Mouse (Mus musculus): ENCODE results near the gene Cnot11. TPM values are rescaled to one million over a fixed set of nuclear protein-coding genes. Genes with fewer than 3 reads are reported as not detected.

Cnot11 gene
- polyA plus RNA-seq, 1 experiment = 18.8 TPM

- Histone ChIP-seq H3K27ac (ENCODE audit: insufficient read depth, low read depth, low read length) (0 out of 2 replicates have a peak overlapping the region, but pooled peaks have one; percentile 9), H3K36me3 (ENCODE audit: control insufficient read depth, insufficient read depth, low read length) (no peaks in the 10 kb centered on the region), H3K4me1 (ENCODE audit: control insufficient read depth, insufficient read depth, insufficient read length, low read length) (no peaks in the 10 kb centered on the region), H3K27me3 (ENCODE audit: control insufficient read depth, insufficient read depth, low read length) (no peaks in the 10 kb centered on the region), H3K4me3 (ENCODE audit: low read depth, low read length) (no peak overlapping the region)
- no peak for TF ChIP-seq CTCF (IDR thresholded peaks at IDR 0.05; ENCODE audit: extremely low read depth, insufficient read length, insufficient replicate concordance, low read depth, low read length)
- TF ChIP-seq POLR2A (IDR thresholded peaks at IDR 0.05; ENCODE audit: low read depth, low read length) = no peak
- 78% methylated on average over 17 of the region's 17 CpGs for WGBS
Measured at GRCm38 (mm10) chr1:39502817-39503633, 31.8 kb upstream of the Cnot11 start.

GRCm38 (mm10) chr1:39504261-39504660 lies 30.5 kb upstream of the Cnot11 start:
- Histone ChIP-seq H3K4me1 (ENCODE audit: control insufficient read depth, insufficient read depth, insufficient read length, low read length) (no peaks in the 10 kb centered on the region), H3K27ac (ENCODE audit: insufficient read depth, low read depth, low read length) (no peak overlapping the region), H3K4me3 (ENCODE audit: low read depth, low read length) (no peak overlapping the region), H3K27me3 (ENCODE audit: control insufficient read depth, insufficient read depth, low read length) (no peaks in the 10 kb centered on the region), H3K36me3 (ENCODE audit: control insufficient read depth, insufficient read depth, low read length) (no peaks in the 10 kb centered on the region)
- WGBS = 3% methylated on average over 1 of the region's 1 CpGs
- TF ChIP-seq CTCF (IDR thresholded peaks at IDR 0.05; ENCODE audit: extremely low read depth, insufficient read length, insufficient replicate concordance, low read depth, low read length) (peak; percentile 46; the same call in 1 of the 2 replicates), POLR2A (IDR thresholded peaks at IDR 0.05; ENCODE audit: low read depth, low read length) (no peak)

- no peaks in the 10 kb centered on the region for H3K36me3 ChIP-seq (ENCODE audit: control insufficient read depth, insufficient read depth, low read length)
- H3K27me3 ChIP-seq (ENCODE audit: control insufficient read depth, insufficient read depth, low read length) = no peaks in the 10 kb centered on the region
- TF ChIP-seq CTCF (IDR thresholded peaks at IDR 0.05; ENCODE audit: extremely low read depth, insufficient read length, insufficient replicate concordance, low read depth, low read length) (no peak), POLR2A (IDR thresholded peaks at IDR 0.05; ENCODE audit: low read depth, low read length) (no peak)
- no peaks in the 10 kb centered on the region for H3K4me1 ChIP-seq (ENCODE audit: control insufficient read depth, insufficient read depth, insufficient read length, low read length)
- WGBS = 60% methylated on average over 9 of the region's 9 CpGs
- H3K4me3 ChIP-seq (ENCODE audit: low read depth, low read length) = no peak overlapping the region
- no peak overlapping the region for H3K27ac ChIP-seq (ENCODE audit: insufficient read depth, low read depth, low read length)
Measured at GRCm38 (mm10) chr1:39505600-39505999, 29.2 kb upstream of the Cnot11 start.

GRCm38 (mm10) chr1:39511775-39512174 lies 23.0 kb upstream of the Cnot11 start:
- no peak overlapping the region for H3K4me3 ChIP-seq (ENCODE audit: low read depth, low read length)
- WGBS = 72% methylated on average over 8 of the region's 8 CpGs
- no peaks in the 10 kb centered on the region for H3K27me3 ChIP-seq (ENCODE audit: control insufficient read depth, insufficient read depth, low read length)
- H3K27ac ChIP-seq (ENCODE audit: insufficient read depth, low read depth, low read length) = no peak overlapping the region
- no peaks in the 10 kb centered on the region for H3K36me3 ChIP-seq (ENCODE audit: control insufficient read depth, insufficient read depth, low read length)
- TF ChIP-seq CTCF (IDR thresholded peaks at IDR 0.05; ENCODE audit: extremely low read depth, insufficient read length, insufficient replicate concordance, low read depth, low read length) (no peak), POLR2A (IDR thresholded peaks at IDR 0.05; ENCODE audit: low read depth, low read length) (no peak)
- H3K4me1 ChIP-seq (ENCODE audit: control insufficient read depth, insufficient read depth, insufficient read length, low read length) = no peaks in the 10 kb centered on the region

- H3K27ac ChIP-seq (ENCODE audit: insufficient read depth, low read depth, low read length) = no peak overlapping the region
- 57% methylated on average over 1 of the region's 1 CpGs for WGBS
- no peaks in the 10 kb centered on the region for H3K36me3 ChIP-seq (ENCODE audit: control insufficient read depth, insufficient read depth, low read length)
- no peak overlapping the region for H3K4me3 ChIP-seq (ENCODE audit: low read depth, low read length)
- H3K27me3 ChIP-seq (ENCODE audit: control insufficient read depth, insufficient read depth, low read length) = no peaks in the 10 kb centered on the region
- no peak for TF ChIP-seq POLR2A (IDR thresholded peaks at IDR 0.05; ENCODE audit: low read depth, low read length)
- H3K4me1 ChIP-seq (ENCODE audit: control insufficient read depth, insufficient read depth, insufficient read length, low read length) = no peaks in the 10 kb centered on the region
Measured at GRCm38 (mm10) chr1:39512183-39512582, 22.6 kb upstream of the Cnot11 start.

- 40% methylated on average over 10 of the region's 10 CpGs for WGBS
- no peak overlapping the region for H3K4me3 ChIP-seq (ENCODE audit: low read depth, low read length)
- no peaks in the 10 kb centered on the region for H3K27me3 ChIP-seq (ENCODE audit: control insufficient read depth, insufficient read depth, low read length)
- H3K36me3 ChIP-seq (ENCODE audit: control insufficient read depth, insufficient read depth, low read length) = no peaks in the 10 kb centered on the region
- no peak overlapping the region for H3K27ac ChIP-seq (ENCODE audit: insufficient read depth, low read depth, low read length)
- TF ChIP-seq POLR2A (IDR thresholded peaks at IDR 0.05; ENCODE audit: low read depth, low read length) = no peak
- no peak for TF ChIP-seq CTCF (IDR thresholded peaks at IDR 0.05; ENCODE audit: extremely low read depth, insufficient read length, insufficient replicate concordance, low read depth, low read length)
- H3K4me1 ChIP-seq (ENCODE audit: control insufficient read depth, insufficient read depth, insufficient read length, low read length) = no peaks in the 10 kb centered on the region
Measured at GRCm38 (mm10) chr1:39515303-39515991, 19.3 kb upstream of the Cnot11 start.

GRCm38 (mm10) chr1:39521326-39521725 lies 13.5 kb upstream of the Cnot11 start:
- Histone ChIP-seq H3K4me1 (ENCODE audit: control insufficient read depth, insufficient read depth, insufficient read length, low read length) (no peaks in the 10 kb centered on the region), H3K27ac (ENCODE audit: insufficient read depth, low read depth, low read length) (no peak overlapping the region), H3K36me3 (ENCODE audit: control insufficient read depth, insufficient read depth, low read length) (no peaks in the 10 kb centered on the region), H3K4me3 (ENCODE audit: low read depth, low read length) (no peak overlapping the region), H3K27me3 (ENCODE audit: control insufficient read depth, insufficient read depth, low read length) (no peaks in the 10 kb centered on the region)
- TF ChIP-seq POLR2A (IDR thresholded peaks at IDR 0.05; ENCODE audit: low read depth, low read length) (no peak), CTCF (IDR thresholded peaks at IDR 0.05; ENCODE audit: extremely low read depth, insufficient read length, insufficient replicate concordance, low read depth, low read length) (no peak)
- 93% methylated on average over 7 of the region's 7 CpGs for WGBS
